Mouse (Mus musculus): ENCODE data around the gene Mrps35.

Mrps35 gene

DNA sequence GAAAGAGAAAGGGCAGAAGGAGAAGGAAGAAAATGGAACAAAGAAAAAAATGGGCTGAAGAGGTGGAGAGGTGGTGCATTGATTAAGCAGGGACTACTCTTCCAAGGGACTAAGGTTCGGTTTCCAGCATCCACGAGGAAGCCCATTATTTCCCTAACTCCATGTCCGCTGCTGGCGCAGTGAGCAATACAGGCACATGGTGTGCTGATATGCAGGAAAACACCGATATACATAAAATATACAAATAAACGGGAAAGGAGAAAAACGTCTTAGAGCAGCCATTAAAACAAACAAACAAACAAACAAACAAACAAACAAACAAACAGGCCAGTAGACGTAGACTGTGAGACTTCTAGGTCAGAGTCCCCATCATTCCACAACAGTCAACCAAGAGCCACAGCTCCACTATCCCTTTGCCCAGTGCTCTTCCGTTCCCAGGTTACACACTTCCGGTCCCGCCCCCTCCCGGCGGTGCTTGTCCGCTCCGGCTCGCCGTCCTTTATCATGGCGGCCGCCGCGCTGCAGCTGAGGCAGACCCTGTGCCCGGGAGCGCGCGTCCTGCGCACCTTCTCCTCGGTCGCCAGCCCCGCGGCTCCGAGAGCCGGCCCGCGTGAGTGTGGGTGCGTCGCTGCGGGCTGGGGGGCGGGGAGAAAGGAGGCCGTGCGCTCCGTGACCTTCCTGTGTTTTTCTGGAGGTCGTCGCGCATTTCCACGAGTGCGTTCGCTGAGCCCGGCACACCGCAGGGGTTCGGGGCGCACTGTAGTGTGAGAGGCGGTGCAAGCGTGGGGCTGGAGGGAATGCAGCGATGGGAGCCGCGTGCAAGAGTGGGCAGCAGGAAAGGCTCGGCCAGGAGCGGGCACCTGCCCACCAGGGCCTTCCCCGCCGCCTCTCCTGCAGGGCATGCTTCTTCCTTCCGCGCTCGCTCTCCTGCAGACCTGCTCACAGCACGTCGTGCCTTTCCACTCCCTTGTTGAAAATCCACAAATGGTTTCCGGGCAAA, at the start of gene Mrps35:
TSS of gene Mrps35 (plus strand) at position 474 of the 1,000 bp plus-strand sequence.
- DNase-seq, result peak; percentile 83

DNA sequence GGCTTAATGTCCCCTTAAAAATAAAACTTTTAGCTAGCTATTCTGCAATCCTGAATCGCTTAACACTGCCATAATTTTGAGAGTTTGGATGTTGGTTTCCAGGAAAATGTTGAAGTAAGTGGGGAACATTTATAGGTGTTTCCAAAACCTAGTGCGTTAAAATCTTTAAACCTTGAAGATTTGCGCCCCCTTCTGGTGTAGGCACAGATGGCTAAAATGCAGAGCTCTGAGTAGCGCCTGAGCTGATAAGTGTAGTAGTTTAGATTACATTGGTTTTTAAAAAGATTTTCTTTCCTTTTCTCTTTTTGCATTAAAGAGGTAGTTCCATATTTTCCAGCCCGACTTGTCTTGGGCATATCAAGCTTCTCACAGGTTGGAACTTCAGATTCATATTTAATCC, 48.3 kb upstream of the Mrps35 start:
- no peak for DNase-seq

DNA sequence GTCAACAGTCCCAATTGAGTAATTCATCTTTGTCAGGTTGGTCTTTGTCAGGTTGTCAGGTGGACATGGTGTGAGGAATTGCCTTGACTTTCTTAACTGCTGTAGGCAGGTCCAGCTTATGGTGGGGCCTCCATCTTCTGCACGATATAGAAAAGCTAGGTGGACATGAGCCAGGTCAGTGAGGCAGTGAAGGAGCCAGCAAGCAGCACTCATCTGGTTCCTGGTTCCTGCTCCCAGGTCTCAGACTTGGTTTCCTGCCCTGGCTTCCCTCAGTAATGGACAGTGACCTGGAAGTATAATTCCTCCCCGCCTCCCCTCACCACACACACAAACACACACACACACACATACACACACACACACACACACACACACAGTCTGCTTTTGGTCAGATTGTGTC, 47.2 kb upstream of the Mrps35 start:
- no peak for DNase-seq

DNA sequence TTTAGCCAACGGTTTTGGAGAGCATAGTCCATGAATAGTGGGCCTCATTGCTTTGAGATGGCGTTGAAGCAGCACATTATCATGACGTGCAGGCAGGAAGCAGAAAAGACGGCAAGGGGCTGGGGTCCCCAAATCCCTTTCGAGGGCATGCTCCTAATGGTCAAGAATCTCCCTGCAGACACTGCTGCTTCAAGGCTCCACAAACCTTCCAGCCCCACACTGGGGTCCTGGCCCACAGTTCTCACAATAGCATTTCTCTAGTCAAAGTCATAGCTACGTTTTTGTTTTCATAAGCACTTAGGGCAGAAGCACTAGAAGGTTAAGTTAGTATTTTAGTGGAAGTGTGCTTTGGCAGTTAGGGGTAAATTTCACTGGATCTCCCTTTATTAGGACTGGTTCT, 46.7 kb upstream of the Mrps35 start:
- DNase-seq, result no peak

DNA sequence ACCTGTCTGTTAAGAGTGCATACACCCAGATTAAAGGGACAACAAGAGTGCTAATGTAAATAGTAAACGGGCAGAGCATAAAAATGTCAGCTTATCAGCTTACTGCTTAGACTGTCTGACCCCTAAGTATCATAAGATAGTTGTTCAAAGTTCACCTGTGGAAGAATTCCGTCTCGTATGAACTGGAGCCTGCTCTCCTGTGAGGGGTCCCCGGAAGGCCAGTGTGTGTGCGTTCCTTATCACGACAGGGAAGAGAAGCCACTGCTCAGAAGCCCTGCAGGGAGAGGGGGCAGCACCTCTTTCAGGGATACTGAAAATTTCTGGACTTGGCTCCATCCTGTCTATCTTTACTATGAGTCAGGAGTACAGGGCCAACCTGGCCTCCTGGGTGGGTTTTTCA, 45.6 kb upstream of the Mrps35 start:
- no peak for DNase-seq

DNA sequence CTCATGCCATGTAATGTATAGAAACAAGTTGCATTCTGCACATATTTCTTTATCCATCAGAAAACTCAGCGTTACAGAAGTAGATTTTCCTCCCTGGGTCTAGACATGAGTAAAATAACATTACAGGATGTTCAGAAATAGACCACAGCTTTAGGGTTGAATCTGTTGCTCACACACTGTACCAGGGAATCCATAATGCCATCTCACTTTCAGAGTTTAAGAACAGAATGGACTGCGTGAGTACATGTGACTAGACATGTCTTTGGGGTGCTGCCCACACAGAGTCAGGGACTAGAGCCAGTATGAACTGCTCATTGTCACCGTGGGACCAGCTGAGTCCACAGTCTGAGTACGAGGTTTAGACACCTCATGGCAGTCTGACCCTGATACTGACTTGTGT, 43.9 kb upstream of the Mrps35 start:
- no peak for DNase-seq

DNA sequence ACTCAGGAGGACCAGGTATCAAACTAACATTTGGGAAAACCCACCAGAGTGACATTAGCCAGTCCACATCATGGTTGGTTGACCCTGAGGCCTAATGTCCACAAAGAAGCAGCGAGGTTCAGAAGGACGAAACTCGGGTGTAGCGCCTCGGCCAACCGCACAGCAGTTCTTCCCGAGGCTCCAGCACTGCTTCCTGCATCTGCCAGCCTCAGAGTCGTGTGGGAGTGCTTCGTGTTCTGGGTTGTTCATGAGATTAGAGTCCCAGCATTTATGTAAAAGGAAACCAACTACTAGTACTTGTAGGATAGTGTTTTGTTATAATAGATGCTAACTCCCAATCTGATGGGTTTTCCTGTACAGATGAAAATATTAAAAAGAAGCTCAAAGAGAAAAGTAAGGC, 43.3 kb upstream of the Mrps35 start:
- no peak for DNase-seq

DNA sequence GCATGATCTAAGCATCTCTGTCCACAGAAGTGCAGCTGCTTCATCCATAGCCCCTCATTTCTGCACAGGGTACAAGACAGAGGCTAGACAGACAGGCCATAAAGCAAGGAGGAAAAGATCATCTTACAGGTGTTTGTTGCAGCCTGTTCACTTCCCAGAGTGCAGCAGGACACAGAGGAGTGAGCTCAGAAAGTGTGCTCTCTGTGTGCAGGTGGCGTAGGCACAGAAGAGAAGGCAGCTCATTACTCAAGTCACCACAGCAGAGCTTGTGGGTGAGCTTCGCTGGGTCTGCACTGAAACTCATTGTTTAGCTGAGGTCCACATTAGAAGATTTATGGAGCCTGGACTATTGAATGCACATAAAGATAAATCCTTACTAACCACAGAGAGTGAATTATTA, 42.8 kb upstream of the Mrps35 start:
- no peak for DNase-seq

DNA sequence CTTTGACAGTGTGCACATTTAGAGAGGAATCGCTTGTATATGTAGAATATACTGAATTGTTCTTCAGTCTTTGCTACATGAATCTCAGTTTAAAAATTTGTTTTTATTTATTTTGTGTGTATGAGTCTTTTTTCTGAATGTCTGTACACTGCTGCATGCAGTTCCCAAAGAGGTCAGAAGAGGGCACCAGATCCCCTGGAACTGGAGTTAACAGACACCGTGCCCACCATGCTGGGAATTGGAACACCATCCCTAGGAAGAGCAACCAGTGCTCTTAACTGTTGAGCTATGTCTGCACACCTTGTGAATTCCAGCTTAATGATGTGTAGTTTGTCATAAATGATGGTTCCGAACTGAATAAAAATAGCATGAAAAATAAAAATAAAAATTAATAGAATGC, 34.4 kb upstream of the Mrps35 start:
- DNase-seq, result no peak

DNA sequence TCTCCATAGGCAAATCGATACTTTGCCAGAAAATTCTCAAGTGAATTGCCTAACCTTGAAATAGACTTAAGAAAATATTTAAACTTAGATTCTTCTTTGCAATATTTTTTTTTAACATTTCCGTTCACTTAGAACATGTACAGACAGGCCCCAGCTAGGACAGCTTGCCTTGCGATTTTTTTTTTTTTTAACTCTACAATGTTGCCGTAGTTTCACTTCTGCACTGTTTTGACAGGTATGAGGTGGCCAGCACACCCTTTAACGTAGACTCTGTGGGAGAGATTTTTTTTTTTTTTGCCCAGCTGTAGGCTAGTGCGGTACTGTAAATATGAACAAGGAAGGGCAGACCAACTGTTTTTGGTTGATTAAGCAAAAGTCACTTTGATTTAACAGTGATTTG, 32.2 kb upstream of the Mrps35 start:
- no peak for DNase-seq

DNA sequence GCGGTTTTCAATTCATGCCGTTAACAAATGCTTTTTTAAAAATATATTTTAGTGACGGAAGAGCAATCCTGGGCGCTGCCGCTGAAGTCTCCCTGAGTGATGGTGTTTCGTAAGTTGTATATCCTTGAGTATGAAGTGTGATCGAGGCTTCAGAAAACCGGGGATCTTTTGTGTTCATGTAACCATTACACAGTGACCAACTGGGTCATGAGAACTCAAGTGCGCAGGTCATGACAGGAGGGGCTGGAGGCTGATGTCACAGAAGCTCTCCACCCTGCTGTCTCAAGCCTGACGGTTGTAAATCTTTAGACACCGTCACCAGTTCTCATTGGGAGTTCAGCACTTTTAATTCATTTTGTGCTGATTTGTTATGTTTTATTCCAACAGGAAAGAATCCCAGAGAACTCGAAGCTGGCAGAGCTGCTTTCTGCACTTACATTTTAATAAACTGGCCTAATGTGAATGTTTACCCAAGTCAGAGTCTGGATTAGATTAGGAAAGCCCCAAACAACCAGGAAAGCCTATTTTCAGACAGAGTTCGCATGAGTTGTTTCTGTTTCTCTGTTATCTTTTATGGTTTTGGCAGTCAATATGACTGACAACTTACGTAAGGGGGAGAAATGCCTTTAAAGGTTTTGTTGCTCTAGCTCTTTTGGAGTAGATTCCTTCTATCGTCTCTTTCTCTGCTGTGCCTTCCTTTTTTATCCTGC, 31.6 kb upstream of the Mrps35 start:
- DNase-seq, result no peak

DNA sequence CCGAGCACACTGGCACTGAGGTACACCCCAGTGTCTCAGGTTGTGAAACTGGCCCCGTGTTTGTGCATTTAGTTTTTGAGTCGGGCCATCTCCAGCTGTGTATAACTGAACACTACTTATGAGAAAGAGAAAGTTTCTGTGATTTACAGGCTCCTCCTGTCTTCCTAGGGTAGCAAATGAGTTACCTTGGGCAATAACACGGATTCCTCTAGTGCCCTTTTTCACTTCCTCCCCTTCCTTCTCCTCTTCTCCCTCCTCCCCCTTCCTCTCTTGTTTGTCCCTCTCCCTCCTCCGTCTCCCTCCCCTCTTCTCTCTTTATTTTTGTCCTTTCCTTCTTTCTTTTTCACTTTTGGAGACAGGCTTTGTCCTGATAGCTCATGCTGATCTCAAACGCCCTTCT, 31.0 kb upstream of the Mrps35 start:
- no peak for DNase-seq

DNA sequence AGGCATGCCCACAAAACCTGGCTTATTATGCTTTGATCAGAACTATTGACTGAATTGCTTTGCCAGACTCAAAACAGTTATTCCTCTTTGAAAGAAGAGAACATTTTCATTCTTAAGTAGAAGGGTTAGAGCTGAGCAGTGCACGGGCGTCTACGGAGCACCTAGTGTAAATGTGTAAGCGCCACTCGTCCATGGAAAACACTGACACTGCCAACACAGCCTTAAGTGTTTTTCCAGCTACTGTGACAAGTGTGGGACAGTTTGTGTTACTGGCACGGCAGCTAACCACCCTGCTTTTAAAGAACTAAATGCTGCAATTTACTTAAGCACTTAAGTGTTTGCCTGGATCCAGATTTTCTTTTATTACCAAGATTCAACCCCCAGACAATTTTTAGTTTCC, 30.6 kb upstream of the Mrps35 start:
- no peak for DNase-seq

DNA sequence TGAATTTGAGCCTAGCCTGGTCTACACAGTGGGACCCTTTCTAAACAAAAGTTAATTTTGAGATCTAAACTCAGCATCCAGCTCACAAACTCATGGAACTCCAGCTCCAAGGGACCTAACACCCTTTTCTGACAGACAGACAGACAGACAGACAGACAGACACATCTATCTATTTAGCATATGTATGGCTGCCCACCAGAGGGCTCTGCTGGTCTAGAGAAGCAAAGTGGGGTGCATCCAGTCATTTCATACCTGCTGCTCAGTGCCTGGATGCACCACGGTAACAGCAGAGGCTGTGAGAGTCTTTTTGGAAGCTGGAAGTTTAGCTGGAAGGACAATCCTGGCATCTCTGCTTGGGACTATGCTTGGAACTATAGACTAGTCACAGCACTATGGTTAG, 29.0 kb upstream of the Mrps35 start:
- DNase-seq, result no peak

DNA sequence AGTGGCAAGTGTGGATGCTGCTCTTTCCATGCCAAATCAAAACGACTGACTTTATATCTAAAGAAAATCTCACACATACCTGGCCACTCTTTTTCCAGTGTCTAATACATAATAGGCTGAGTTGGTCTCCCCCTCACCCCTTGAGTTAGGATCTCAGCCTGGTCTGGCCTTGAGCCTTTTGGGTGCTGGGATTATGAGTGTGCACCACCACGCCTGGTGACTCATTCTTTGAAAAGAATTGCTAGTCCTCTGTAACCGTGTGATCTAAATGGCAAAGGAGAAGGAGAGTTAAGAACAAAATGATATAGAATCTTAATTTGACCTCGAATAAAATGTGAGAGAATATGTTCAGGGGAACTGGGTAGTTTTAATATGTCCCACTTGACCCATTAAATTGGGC, 24.7 kb upstream of the Mrps35 start:
- DNase-seq, result no peak

DNA sequence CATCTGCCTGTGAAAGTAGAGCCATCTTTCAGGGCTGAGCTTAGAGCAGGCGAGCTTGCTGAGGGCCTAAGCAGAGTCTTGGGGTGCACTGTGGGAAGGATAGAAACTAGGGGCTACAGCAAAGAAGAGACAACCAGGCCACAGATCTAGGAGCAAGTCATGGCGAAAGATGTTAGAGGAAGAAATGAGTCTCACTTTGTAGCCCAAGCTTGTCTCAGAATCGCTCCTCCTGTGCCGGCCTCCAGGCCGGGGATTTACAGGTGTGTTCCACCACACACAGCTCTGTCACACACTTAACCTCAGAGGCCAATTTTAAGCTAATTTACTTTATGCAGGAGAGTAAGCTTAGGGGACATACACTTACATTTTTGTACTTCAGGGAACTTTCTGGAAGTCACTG, 24.2 kb upstream of the Mrps35 start:
- no peak for DNase-seq

DNA sequence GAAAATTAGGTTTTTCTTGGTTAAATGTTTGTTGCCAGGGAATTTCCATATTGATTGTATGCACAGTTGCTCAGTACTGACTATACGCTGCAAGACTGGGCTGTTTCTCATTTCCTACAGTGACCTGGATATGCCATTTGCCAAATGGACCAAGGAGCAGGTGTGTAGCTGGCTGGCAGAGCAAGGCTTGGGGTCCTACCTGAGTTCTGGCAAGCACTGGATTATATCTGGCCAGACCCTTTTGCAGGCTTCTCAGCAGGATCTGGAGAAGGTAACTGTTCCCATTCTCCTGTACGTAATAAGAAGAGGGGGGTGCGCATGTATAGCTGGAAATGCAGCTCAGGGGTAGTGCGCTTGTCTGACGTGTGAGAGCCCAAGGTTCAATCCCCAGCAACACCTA, 21.4 kb upstream of the Mrps35 start:
- no peak for DNase-seq

DNA sequence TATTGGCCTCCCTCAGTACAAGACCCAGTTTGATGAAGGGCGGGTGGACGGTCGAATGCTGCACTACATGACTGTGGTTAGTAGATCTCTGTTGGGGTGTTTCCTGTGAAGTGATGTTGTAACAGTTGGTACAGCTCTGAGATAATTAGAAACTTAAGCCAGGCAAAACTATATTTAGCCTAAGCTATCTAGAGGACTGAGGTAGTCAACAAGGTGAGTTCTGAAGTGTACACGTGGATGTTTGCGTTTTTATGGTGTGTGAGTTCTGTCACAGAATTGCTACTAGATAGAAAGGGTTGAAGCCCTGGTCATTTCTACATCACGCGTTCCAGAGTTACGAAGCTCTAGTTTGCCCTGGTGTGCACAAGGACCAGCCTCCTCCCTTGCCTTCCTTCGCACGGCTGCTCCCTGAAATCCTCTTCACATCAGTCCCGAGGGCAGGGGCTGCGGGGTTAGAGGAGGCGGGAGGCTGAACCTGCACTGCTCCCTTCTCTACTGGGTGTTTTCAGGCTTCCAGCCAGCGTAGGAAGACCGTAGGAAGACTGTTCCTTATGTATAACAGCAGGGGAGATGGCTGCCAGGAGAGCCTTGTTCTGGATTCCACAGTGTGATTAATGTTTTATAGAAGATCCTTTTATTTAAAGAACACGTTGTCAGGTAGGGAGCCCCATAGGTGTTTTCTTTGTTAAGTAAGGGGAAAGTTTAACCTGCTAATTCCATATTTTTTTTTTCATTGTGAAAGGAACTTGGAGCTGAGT, 20.0 kb upstream of the Mrps35 start:
- no peak for DNase-seq

DNA sequence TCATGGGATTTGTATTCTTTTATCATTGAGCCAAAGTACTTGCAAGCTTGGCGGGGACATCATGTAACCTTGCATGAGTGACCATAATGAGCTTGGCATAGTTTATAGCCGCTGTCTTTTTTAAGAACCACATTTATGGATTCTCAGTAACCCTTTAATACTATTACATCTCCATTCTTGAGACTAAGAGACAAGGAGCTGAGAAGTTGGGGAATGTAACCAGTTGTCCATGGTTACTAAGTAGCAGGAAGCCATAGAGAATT, 19.5 kb upstream of the Mrps35 start:
- DNase-seq, result no peak

DNA sequence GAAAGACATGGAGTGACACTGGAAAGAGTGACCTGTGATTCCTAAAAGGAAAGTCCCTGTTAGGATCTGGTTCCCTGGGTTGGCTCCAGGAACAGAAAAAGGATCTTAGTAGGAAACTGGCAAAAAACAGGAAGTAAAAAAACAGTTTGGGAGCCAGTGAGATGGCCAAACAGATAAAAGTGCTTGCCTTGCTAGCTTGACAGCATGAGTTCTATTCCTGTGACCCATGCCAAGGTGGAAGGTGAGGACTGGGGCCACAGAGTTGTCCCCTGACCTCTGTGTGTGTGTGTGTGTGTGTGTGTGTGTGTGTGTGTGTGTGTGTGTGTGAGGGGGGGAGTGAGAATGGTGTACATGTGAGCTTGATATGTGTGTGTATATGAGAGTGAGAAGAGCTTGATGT, 19.0 kb upstream of the Mrps35 start:
- DNase-seq, result no peak

DNA sequence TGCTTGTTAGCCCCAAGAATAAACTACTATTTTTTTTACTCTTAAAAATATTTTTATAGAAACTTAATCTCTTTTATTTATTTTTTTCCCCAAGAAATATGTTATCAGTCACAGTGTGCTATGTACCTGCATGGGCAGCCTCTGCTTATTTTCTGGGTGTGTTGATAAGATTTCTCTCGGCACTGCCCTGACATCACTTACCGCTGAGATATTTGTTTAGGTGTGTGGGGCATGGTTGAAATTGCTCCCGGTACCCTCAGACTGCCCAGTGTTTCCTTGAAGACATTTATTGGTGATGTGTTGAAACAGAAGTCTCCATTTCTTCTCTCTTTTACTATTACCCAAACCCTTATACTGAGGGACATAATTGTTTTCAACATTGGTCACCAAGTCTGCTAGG, 17.8 kb upstream of the Mrps35 start:
- no peak for DNase-seq

DNA sequence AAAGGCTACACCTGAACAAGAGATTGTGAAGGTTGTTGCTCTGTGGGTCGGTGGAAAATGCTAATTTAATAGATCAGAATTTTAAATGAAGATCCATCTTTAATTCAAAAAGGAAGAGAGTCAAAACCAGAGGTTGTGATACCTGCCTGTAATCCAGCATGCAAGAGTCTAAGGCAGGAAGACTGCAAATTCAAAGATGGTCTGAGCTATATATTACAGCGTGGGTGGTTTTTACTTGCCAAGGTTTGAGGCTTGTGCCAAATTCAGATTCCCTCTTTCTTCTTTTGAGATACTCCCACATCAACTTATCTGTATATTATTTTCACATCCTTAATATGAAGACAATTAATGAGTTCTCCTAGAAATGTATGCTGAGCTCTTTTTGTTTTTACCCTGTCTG, 14.2 kb upstream of the Mrps35 start:
- DNase-seq, result no peak

DNA sequence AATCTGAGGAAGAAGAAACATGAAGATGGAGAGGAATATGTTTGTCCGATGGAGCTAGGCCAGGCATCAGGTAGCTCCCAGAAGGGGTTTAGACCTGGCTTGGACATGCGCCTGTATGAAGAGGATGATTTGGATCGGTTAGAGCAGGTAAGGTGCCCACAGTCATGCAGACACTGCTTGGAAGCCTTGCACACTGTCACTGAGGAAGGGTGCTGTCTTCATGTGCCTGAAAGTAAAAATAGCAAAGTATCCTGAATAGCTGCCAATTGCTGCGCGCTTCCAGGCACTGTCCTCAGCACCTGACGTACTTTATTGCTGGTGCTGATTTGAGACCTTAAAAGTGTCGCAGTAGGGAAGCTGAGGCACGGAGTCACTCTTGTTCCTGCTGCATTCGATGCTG, 13.0 kb upstream of the Mrps35 start:
- DNase-seq, result no peak
